Mouse (Mus musculus) myocyte (in vitro differentiated cells): ENCODE measurements around the gene Cntfr. TPM values are rescaled to one million over a fixed set of nuclear protein-coding genes. Genes with fewer than 3 reads are reported as not detected.

Experiments
- H3K27me3 ChIP-seq: one replicate; pipeline ENCODE4 v1.6.1; 2011; ENCODE audit not compliant: control insufficient read depth, insufficient read depth, insufficient read length
- H3K36me3 ChIP-seq: one replicate; pipeline ENCODE4 v1.6.1; 2011; ENCODE audit not compliant: control insufficient read depth, insufficient read depth
- H3K4me2 ChIP-seq: one replicate; pipeline ENCODE4 v1.6.1; 2011; ENCODE audit warnings: low read depth, control low read depth
- H3K4me3 ChIP-seq: one replicate; pipeline ENCODE4 v1.5.1; 2011; ENCODE audit warnings: mild to moderate bottlenecking, control low read depth, moderate library complexity
- H3K79me2 ChIP-seq: one replicate; pipeline ENCODE4 v1.6.1; 2011; ENCODE audit not compliant: control insufficient read depth, insufficient read depth
- H3ac ChIP-seq: one replicate; pipeline ENCODE4 v1.6.1; 2011; ENCODE audit not compliant: control insufficient read depth, insufficient read length
- CEBPB ChIP-seq: IDR thresholded peaks from 2 replicates; pipeline ENCODE4 v1.6.1; 2011; ENCODE audit warnings: mild to moderate bottlenecking, moderate library complexity; ENCODE audit not compliant: poor library complexity, insufficient read depth, severe bottlenecking
- E2F4 ChIP-seq: IDR thresholded peaks from one replicate; pipeline ENCODE4 v1.6.1; 2011; ENCODE audit warnings: mild to moderate bottlenecking, control low read depth, moderate library complexity; ENCODE audit not compliant: insufficient read depth
- MAX ChIP-seq: IDR thresholded peaks from one replicate; pipeline ENCODE4 v1.6.1; 2011; ENCODE audit warnings: low read depth, mild to moderate bottlenecking, control low read depth
- MYOD1 ChIP-seq, 3 experiments: IDR thresholded peaks; one replicate each; pipeline ENCODE4 v1.6.1; 2011; ENCODE audit warnings: control low read depth in 2 of 3, low read depth in 2 of 3, mild to moderate bottlenecking in 2 of 3, moderate library complexity in 1 of 3; ENCODE audit not compliant: insufficient read length in 2 of 3, control insufficient read depth in 1 of 3
- MYOG ChIP-seq, 3 experiments: IDR thresholded peaks; one replicate each; pipeline ENCODE4 v1.6.1; 2011; ENCODE audit warnings: control low read depth in 2 of 3, low read depth in 2 of 3, mild to moderate bottlenecking in 2 of 3; ENCODE audit not compliant: insufficient read length in 2 of 3, control insufficient read depth in 1 of 3, insufficient read depth in 1 of 3
- POLR2A ChIP-seq: IDR thresholded peaks from one replicate; pipeline ENCODE4 v1.6.1; 2011; ENCODE audit warnings: low read depth, mild to moderate bottlenecking, control low read depth, moderate library complexity; ENCODE audit not compliant: insufficient read length
- POLR2AphosphoS2 ChIP-seq: IDR thresholded peaks from one replicate; pipeline ENCODE4 v1.6.1; 2011; ENCODE audit warnings: low read depth, control low read depth; ENCODE audit not compliant: insufficient read length
- REST ChIP-seq: IDR thresholded peaks from one replicate; pipeline ENCODE4 v1.6.1; 2011; ENCODE audit warnings: mild to moderate bottlenecking, control low read depth, moderate library complexity; ENCODE audit not compliant: insufficient read depth, insufficient read length
- SRF ChIP-seq: IDR thresholded peaks from one replicate; pipeline ENCODE4 v1.6.1; 2011; ENCODE audit warnings: low read depth; ENCODE audit not compliant: control insufficient read depth, insufficient read length
- TCF12 ChIP-seq: IDR thresholded peaks from one replicate; pipeline ENCODE4 v1.6.1; 2011; ENCODE audit warnings: mild to moderate bottlenecking, control low read depth; ENCODE audit not compliant: poor library complexity, insufficient read depth, severe bottlenecking
- TCF3 ChIP-seq: IDR thresholded peaks from one replicate; pipeline ENCODE4 v1.6.1; 2011; ENCODE audit warnings: low read depth, control low read depth; ENCODE audit not compliant: insufficient read length
- USF1 ChIP-seq: IDR thresholded peaks from one replicate; pipeline ENCODE4 v1.6.1; 2011; ENCODE audit warnings: low read depth, mild to moderate bottlenecking, control low read depth, moderate library complexity
- polyA plus RNA-seq: library from polyadenylated mRNA; unstranded; fragments of >200 nt; fragmentation: generic; extraction: Trizol; gene quantifications from one replicate; pipeline ENCODE4 v1.2.1, GENCODE M21; 2012; ENCODE audit warnings: missing spikeins

Gene Cntfr
- polyA plus RNA-seq, 1 experiment: 0.06 TPM

DNA sequence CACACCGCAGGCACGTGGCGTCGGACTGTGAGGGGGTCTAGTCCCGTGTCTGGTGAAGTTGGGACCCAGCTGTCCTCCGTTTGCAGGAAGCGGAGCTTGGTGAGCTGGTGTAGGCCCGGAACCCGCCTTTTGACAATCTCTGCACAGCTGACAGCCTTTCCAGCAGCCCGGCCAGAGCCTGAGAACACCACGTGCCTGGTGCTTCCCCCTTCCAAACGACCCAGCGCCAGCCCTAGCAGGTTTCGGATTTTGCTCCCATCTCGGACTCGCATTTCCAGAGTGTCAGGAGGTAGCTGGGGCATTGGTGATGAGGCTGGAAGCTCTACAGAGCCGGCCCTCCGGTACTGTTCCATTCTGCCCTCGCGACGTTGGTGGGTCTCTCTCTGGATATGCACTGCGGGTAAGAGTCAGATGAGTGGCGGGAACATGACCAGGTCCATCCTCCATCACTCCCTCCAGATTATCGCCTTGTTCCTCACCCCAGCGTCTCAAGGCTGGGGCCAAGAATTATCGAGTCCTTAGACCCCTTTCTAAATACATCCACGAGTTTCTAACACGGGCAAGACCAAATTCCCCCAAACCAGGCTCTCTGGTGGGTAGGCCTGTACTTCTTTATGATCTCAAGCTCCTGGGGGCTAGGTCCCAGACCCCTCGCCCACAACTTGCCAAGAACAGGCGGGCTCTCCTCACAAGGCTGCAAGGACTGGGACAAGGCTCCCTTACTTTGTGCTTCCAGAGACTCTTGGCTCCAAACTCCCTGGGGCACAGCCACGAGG, 15.7 kb upstream of the Cntfr start:
- TF ChIP-seq CEBPB (no peak), MYOD1 (IDR thresholded peaks at IDR 0.05; ENCODE audit: control insufficient read depth in 1 of 3, insufficient read length in 2 of 3, low read depth in 2 of 3) (peak in 1 of 3 experiments; percentile 8), MYOG (IDR thresholded peaks at IDR 0.05; ENCODE audit: control insufficient read depth in 1 of 3, insufficient read depth in 1 of 3, insufficient read length in 2 of 3, low read depth in 2 of 3) (peak in 1 of 3 experiments; percentile 14)
- H3ac ChIP-seq: peak overlapping the region; percentile 14
- H3K36me3 ChIP-seq: no peaks in the 10 kb centered on the region
- peak overlapping the region; percentile 96 for H3K4me2 ChIP-seq
- peaks cover 8% of the 10 kb centered on the region for H3K79me2 ChIP-seq
- H3K4me3 ChIP-seq: peak overlapping the region; percentile 91
- no peaks in the 10 kb centered on the region for H3K27me3 ChIP-seq

DNA sequence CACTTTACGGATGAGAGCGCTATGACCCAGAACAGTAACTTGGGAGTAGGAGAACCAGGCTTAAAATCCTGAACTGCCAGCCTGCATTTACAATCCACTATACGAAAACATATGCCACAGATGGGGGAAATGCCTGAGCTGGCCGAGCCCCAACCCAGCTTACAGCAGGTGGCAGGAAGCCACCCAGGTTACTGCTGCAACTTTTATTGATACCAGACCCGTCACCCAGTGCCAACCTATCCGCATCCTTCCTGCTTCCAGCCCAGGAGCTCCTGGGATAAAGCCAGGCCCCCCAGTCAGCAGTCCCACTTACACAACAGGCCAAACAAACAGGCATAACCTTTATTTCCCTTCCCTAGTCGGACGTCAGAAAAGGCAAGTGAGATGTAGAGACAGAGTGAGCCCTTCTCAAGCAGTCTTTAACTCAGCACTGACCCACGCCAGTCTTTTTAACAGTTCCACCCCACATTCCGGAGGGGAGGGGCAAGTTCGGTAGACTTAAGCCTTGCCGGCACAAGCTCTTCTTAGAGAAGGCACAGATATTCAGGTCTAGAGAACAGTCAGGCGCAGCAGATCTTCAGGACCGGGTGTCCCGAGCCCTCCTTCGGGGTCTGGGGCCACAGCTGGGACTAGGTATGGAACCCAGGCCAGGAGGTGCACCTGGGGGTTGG, 15.0 kb upstream of the Cntfr start:
- no peaks in the 10 kb centered on the region for H3K27me3 ChIP-seq
- peak overlapping the region; percentile 96 for H3K4me2 ChIP-seq
- no peaks in the 10 kb centered on the region for H3K36me3 ChIP-seq
- peak overlapping the region; percentile 14 for H3ac ChIP-seq
- TF ChIP-seq SRF (no peak), MYOG (IDR thresholded peaks at IDR 0.05; ENCODE audit: control insufficient read depth in 1 of 3, insufficient read depth in 1 of 3, insufficient read length in 2 of 3, low read depth in 2 of 3) (no peak), MAX (no peak), POLR2AphosphoS2 (no peak), CEBPB (no peak), MYOD1 (IDR thresholded peaks at IDR 0.05; ENCODE audit: control insufficient read depth in 1 of 3, insufficient read length in 2 of 3, low read depth in 2 of 3) (no peak), POLR2A (no peak), E2F4 (no peak), TCF3 (no peak), TCF12 (no peak), USF1 (no peak), REST (no peak)
- H3K79me2 ChIP-seq: peaks cover 8% of the 10 kb centered on the region
- peak overlapping the region; percentile 91 for H3K4me3 ChIP-seq

DNA sequence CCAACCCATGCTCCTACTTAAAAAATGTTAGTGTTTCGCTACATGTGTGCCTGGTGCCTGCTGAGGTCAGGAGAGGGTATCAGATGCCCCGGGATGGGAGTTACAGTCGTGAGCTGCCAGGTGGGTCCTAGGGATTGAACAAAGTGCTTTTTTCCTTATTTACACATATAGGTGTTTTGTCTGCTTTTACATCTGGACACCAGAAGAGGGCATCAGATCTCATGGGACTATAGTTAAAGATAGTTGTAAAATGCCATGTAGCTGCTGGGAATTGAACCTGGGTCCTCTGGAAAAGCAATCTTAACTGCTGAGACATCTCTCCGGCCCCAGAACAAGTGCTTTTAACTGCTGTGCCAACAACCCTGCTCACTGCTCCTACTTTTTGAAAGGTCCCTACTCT, 13.3 kb upstream of the Cntfr start:
- Histone ChIP-seq H3K79me2 (peaks cover 8% of the 10 kb centered on the region), H3ac (no peak overlapping the region)
- TF ChIP-seq CEBPB: no peak
- TF ChIP-seq TCF3: no peak
- no peak for TF ChIP-seq POLR2A
- no peak for TF ChIP-seq USF1
- TF ChIP-seq REST: no peak
- no peak for TF ChIP-seq E2F4
- TF ChIP-seq MYOD1 (IDR thresholded peaks at IDR 0.05; ENCODE audit: control insufficient read depth in 1 of 3, insufficient read length in 2 of 3, low read depth in 2 of 3): no peak
- no peak for TF ChIP-seq POLR2AphosphoS2
- no peak for TF ChIP-seq SRF
- TF ChIP-seq MYOG (IDR thresholded peaks at IDR 0.05; ENCODE audit: control insufficient read depth in 1 of 3, insufficient read depth in 1 of 3, insufficient read length in 2 of 3, low read depth in 2 of 3): no peak
- TF ChIP-seq MAX: no peak
- no peak for TF ChIP-seq TCF12

DNA sequence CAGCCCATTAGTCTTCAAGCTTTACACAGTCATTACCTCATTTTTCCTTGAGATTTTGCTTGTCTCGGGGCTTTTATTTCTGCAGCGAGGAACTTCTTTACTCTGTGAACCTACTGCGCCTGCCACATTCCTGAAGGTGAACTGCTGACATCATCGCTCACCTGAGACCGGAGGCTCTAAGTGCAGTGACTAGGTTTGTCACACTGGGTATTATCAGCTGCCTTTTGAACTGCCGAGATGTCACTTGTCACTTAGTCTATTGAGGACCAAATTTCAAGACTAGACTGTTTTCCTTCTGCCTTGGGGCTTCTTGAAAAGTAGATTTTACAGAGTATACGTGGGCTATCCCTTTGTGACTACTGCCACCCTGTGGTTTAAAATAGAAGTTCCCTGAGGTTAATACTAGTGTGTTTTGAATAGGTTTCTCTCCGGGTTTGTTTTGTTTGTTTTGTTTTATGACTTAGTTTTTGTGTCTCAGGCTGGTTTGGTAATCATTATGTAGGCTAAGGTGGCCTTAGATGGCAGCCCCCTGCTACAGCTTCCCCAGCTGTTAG, 11.4 kb upstream of the Cntfr start:
- H3K4me2 ChIP-seq: peak overlapping the region; percentile 39
- H3K36me3 ChIP-seq: no peaks in the 10 kb centered on the region
- H3K79me2 ChIP-seq: peaks cover 8% of the 10 kb centered on the region
- H3K27me3 ChIP-seq: peaks cover 12% of the 10 kb centered on the region
- no peak for TF ChIP-seq MYOD1 (IDR thresholded peaks at IDR 0.05; ENCODE audit: control insufficient read depth in 1 of 3, insufficient read length in 2 of 3, low read depth in 2 of 3)
- TF ChIP-seq MYOG (IDR thresholded peaks at IDR 0.05; ENCODE audit: control insufficient read depth in 1 of 3, insufficient read depth in 1 of 3, insufficient read length in 2 of 3, low read depth in 2 of 3): no peak
- TF ChIP-seq E2F4: no peak
- TF ChIP-seq TCF3: no peak
- TF ChIP-seq TCF12: no peak
- no peak for TF ChIP-seq POLR2A
- TF ChIP-seq CEBPB: no peak
- no peak overlapping the region for H3K4me3 ChIP-seq
- no peak overlapping the region for H3ac ChIP-seq

More for the DNA sequence above, 13.3 kb upstream of the Cntfr start:
- Histone ChIP-seq H3K4me3 (no peak overlapping the region), H3K36me3 (no peaks in the 10 kb centered on the region), H3K27me3 (no peaks in the 10 kb centered on the region), H3K4me2 (no peak overlapping the region)
